Mouse (Mus musculus): ENCODE results near the gene Nox1. TPM values are rescaled to one million over a fixed set of nuclear protein-coding genes. Genes with fewer than 3 reads are reported as not detected.
A peak's percentile ranks its signal among the peaks of the same experiment; 100 is the strongest.

Gene Nox1
- polyA plus RNA-seq, 1 experiment from 2014 or later: 0.11 TPM

DNA sequence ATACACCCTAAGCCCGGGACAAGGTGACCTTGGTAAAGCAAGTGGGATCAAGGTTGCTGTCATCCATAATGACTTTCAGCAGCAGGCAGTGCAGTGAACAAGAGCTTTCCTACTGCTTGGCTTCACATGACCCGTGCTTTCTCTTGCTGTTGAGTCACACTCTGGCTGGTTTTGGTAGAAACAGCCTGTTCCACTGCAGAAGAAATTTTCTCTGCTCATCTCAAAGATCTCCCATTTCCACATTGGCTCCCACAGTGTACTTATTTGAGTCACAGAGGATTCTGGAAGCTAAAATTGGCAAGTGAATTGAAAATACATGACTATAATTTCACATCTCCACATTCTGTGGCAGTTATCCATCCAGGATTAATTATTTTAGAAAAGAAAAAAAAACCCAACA, 119.1 kb downstream of the Nox1 start:
- H3K9me3 ChIP-seq (replicated peaks; ENCODE audit: control insufficient read depth, low read length, poor library complexity, severe bottlenecking): no peaks in the 10 kb centered on the region
- no peak overlapping the region for H3K27ac ChIP-seq (ENCODE audit: low read length)
- no peaks in the 10 kb centered on the region for H3K36me3 ChIP-seq (ENCODE audit: control insufficient read depth, insufficient read depth, low read length)
- no peak overlapping the region for H3K4me2 ChIP-seq (ENCODE audit: low read length)
- ATAC-seq: no peak
- no peak overlapping the region for H3K9ac ChIP-seq (ENCODE audit: low read depth, low read length)
- WGBS: 74% methylated on average over 2 of the region's 2 CpGs
- no peaks in the 10 kb centered on the region for H3K27me3 ChIP-seq (ENCODE audit: control insufficient read depth, insufficient read depth, low read depth, low read length)
- H3K4me1 ChIP-seq (ENCODE audit: control insufficient read depth, insufficient read depth, low read length): no peaks in the 10 kb centered on the region
- H3K4me3 ChIP-seq (ENCODE audit: low read depth, low read length): no peak overlapping the region

DNA sequence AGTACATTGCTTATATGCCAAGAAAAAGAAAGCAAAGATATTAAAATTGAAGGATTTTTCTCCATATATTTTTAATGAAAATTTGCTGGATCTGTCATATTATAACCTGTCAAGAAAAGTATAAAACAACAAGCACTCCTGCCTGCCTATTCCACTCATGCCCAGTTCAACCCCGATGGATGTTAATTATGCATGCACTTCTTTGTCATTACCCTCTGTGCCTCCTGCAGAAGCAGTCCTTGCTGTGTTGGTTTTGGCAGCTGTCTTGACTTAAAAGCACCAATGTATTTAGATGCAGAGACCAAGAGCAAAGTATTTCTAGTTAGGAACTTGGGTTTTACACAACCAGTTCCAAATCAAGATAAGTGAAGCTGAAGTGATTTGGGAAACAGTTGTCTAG, 136.3 kb downstream of the Nox1 start:
- H3K27ac ChIP-seq (ENCODE audit: low read length): no peak overlapping the region
- ATAC-seq: no peak
- H3K9ac ChIP-seq (ENCODE audit: low read depth, low read length): no peak overlapping the region
- H3K36me3 ChIP-seq (ENCODE audit: control insufficient read depth, insufficient read depth, low read length): peaks cover 7% of the 10 kb centered on the region; the same call in 1 of the 2 replicates
- H3K27me3 ChIP-seq (ENCODE audit: control insufficient read depth, insufficient read depth, low read depth, low read length): no peaks in the 10 kb centered on the region
- no peak overlapping the region for H3K4me2 ChIP-seq (ENCODE audit: low read length)
- H3K9me3 ChIP-seq (replicated peaks; ENCODE audit: control insufficient read depth, low read length, poor library complexity, severe bottlenecking): no peaks in the 10 kb centered on the region
- H3K4me3 ChIP-seq (ENCODE audit: low read depth, low read length): no peak overlapping the region
- no peaks in the 10 kb centered on the region for H3K4me1 ChIP-seq (ENCODE audit: control insufficient read depth, insufficient read depth, low read length)
- 28% methylated on average over 1 of the region's 1 CpGs for whole genome bisulfite sequencing

DNA sequence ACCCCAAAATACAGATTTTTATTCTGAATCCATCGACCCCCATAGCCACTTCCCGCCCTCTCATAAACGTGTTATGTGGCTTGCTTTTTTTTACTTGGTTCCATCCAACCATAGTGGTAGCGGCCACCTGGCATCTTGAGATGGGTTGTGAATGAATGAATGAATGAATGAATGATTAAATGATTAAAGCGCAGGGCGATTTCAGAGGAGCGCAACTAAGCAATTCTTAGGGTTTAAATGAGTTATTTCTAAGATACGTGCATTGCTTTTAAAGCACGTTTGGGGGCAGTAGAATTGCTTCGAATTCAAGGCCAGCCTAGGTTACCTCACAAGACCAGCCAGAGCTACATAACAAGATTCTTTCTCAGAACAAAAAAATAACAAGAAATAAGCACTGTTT, 162.0 kb downstream of the Nox1 start:
- H3K9ac ChIP-seq (ENCODE audit: low read depth, low read length): peak overlapping the region; percentile 74
- no peaks in the 10 kb centered on the region; the same call in 1 of the 2 replicates for H3K4me1 ChIP-seq (ENCODE audit: control insufficient read depth, insufficient read depth, low read length)
- peak; percentile 16 for ATAC-seq
- no peaks in the 10 kb centered on the region for H3K36me3 ChIP-seq (ENCODE audit: control insufficient read depth, insufficient read depth, low read length)
- no peaks in the 10 kb centered on the region for H3K27me3 ChIP-seq (ENCODE audit: control insufficient read depth, insufficient read depth, low read depth, low read length)
- peak overlapping the region; percentile 58 for H3K4me3 ChIP-seq (ENCODE audit: low read depth, low read length)
- 25% methylated on average over 10 of the region's 10 CpGs for WGBS
- peak overlapping the region; percentile 88 for H3K27ac ChIP-seq (ENCODE audit: low read length)
- H3K4me2 ChIP-seq (ENCODE audit: low read length): peak overlapping the region; percentile 51
- H3K9me3 ChIP-seq (replicated peaks; ENCODE audit: control insufficient read depth, low read length, poor library complexity, severe bottlenecking): no peaks in the 10 kb centered on the region

DNA sequence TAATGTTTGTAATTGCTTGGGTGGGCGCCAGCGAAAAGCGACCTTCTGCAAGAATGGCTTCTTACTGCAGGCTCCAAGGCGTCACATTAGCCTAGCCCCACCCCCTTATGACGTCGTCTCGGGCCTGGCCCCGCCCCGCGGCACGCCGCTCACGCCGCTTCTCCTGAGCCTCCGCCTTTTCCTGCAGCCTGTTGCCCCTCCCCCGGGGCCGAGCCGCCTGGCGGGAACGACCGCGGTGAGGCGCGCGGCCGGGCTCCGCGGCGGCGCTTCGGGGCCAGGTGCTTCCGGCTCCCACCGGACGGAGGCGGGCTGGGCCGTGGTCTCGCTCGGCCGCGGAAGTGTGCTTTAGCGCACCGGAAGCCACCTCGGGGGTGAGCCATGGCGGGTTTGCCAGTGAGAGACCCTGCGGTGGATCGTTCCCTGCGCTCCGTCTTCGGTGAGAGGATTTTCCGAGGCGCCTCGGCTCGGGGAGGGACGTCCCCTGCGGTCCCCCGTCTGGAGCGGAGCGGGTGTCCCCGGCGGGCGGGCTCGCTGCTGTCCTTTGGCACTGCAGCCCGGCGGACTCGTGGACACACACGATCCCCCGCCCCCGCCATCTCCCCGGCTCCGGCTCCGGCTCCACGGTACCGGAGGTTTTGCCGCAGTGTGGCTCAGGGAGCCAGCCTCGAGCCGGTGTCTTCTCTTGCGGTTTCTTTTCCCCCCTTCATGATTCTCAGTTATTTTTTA, 162.6 kb downstream of the Nox1 start, which contains the start of gene Cstf2:
Gene Cstf2, plus strand, starts transcription at position 201 of the 726 bp plus-strand sequence.
- H3K27ac ChIP-seq (ENCODE audit: low read length): peak within 1 kb of the TSS; percentile 88
- H3K4me1 ChIP-seq (ENCODE audit: control insufficient read depth, insufficient read depth, low read length): no peaks in the 10 kb centered on the region; the same call in 1 of the 2 replicates
- ATAC-seq: peak; percentile 98
- 25% methylated on average over 70 of the region's 77 CpGs for WGBS
- no peaks in the 10 kb centered on the region for H3K9me3 ChIP-seq (replicated peaks; ENCODE audit: control insufficient read depth, low read length, poor library complexity, severe bottlenecking)
- H3K27me3 ChIP-seq (ENCODE audit: control insufficient read depth, insufficient read depth, low read depth, low read length): no peaks in the 10 kb centered on the region
- H3K9ac ChIP-seq (ENCODE audit: low read depth, low read length): peak within 1 kb of the TSS; percentile 74
- H3K4me2 ChIP-seq (ENCODE audit: low read length): peak within 1 kb of the TSS; percentile 51
- no peaks in the 10 kb centered on the region for H3K36me3 ChIP-seq (ENCODE audit: control insufficient read depth, insufficient read depth, low read length)
- H3K4me3 ChIP-seq (ENCODE audit: low read depth, low read length): peak within 1 kb of the TSS; percentile 58

DNA sequence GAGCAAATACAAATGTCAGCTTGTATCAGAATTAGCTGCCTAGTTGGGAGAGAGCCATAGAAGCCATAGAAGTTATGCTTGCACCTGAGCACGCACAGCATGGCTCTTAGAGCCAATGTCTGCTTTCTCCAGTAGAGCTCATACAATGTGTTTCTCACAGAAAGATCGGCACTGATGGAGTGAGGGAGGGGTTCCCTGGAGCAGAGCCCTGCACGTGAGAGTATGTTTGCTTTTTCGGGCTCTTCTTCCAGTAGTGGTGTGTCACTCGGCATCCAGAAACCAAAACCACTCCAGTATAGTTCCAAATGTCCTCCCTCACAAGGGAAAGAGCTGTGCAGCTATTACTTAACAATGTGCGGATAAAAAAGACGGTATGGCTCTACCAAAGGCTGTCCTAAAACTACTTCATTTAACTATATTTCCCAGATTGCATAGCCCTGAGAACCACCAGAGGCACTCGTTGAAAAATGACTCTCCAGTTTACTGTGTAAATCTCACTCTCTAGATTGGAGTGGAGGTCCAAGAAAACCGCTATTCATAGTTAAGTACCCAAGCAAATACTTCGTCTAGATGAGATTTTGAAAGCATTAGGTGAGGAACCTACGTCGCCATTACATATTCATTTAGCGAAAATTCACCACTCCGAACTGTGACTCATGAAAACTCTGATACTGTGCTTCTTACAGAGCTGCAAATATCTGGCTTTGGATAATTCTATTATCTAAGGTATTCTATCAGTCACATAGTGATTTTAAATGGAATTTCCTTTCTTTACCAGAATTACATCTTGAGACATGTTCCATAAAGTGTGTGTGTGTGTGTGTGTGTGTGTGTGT, 163.5 kb downstream of the Nox1 start:
- Histone ChIP-seq H3K9ac (ENCODE audit: low read depth, low read length) (no peak overlapping the region), H3K36me3 (ENCODE audit: control insufficient read depth, insufficient read depth, low read length) (no peaks in the 10 kb centered on the region), H3K4me3 (ENCODE audit: low read depth, low read length) (peak overlapping the region; percentile 58; the same call in 1 of the 2 replicates), H3K4me1 (ENCODE audit: control insufficient read depth, insufficient read depth, low read length) (no peaks in the 10 kb centered on the region; the same call in 1 of the 2 replicates), H3K9me3 (replicated peaks; ENCODE audit: control insufficient read depth, low read length, poor library complexity, severe bottlenecking) (no peaks in the 10 kb centered on the region), H3K27ac (ENCODE audit: low read length) (peak overlapping the region; percentile 88), H3K27me3 (ENCODE audit: control insufficient read depth, insufficient read depth, low read depth, low read length) (no peaks in the 10 kb centered on the region), H3K4me2 (ENCODE audit: low read length) (peak overlapping the region; percentile 34)
- ATAC-seq: peak; percentile 30
- WGBS: 69% methylated on average over 14 of the region's 14 CpGs

DNA sequence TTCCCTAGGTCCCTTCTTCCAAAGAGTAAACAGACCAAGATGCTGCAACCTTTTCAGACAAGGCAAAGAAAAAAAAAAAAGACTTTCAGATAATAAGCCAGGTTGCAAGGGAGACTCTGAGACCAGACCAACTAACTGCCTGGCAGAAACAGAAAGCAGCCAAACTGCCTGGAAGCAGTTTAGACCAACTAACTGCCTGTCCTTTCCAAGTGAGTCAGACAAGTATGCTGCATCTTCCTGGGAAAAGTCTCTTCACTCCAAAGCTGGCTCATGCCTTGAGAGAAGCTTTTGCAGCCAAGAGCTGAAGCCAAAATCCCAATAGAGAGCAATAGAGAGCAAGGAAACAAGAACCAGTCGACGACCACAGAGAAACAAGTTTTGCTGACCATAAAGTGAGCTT, 164.9 kb downstream of the Nox1 start:
- Histone ChIP-seq H3K27ac (ENCODE audit: low read length) (no peak overlapping the region), H3K9me3 (replicated peaks; ENCODE audit: control insufficient read depth, low read length, poor library complexity, severe bottlenecking) (no peaks in the 10 kb centered on the region), H3K36me3 (ENCODE audit: control insufficient read depth, insufficient read depth, low read length) (no peaks in the 10 kb centered on the region), H3K4me2 (ENCODE audit: low read length) (no peak overlapping the region), H3K9ac (ENCODE audit: low read depth, low read length) (no peak overlapping the region), H3K4me1 (ENCODE audit: control insufficient read depth, insufficient read depth, low read length) (no peaks in the 10 kb centered on the region; the same call in 1 of the 2 replicates), H3K27me3 (ENCODE audit: control insufficient read depth, insufficient read depth, low read depth, low read length) (no peaks in the 10 kb centered on the region), H3K4me3 (ENCODE audit: low read depth, low read length) (no peak overlapping the region)
- 96% methylated on average over 2 of the region's 2 CpGs for WGBS
- no peak for ATAC-seq

DNA sequence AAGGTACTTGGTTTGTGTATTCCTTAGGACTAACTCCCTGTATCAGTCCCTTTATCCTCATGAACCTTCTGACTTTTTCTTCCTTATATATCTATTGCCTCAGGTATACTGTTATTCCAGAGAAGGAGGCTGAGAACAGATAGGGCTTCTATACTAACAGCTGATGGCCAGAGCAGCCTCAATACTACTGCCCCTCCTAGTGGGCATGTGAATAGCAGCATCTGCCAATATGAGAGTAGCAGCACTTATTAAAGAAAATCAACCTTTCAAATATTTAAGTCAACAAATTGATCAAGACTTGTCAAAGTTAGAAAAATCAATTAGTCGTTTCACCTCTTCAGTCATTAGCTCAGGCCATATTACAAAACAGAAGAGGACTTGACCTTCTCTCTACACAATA, 172.8 kb downstream of the Nox1 start:
- 68% methylated on average over 1 of the region's 1 CpGs for WGBS
- no peaks in the 10 kb centered on the region for H3K36me3 ChIP-seq (ENCODE audit: control insufficient read depth, insufficient read depth, low read length)

More for the DNA sequence above, 172.8 kb downstream of the Nox1 start:
- Histone ChIP-seq H3K4me1 (ENCODE audit: control insufficient read depth, insufficient read depth, low read length) (no peaks in the 10 kb centered on the region), H3K9ac (ENCODE audit: low read depth, low read length) (no peak overlapping the region), H3K27ac (ENCODE audit: low read length) (no peak overlapping the region), H3K27me3 (ENCODE audit: control insufficient read depth, insufficient read depth, low read depth, low read length) (no peaks in the 10 kb centered on the region), H3K4me2 (ENCODE audit: low read length) (no peak overlapping the region), H3K9me3 (replicated peaks; ENCODE audit: control insufficient read depth, low read length, poor library complexity, severe bottlenecking) (no peaks in the 10 kb centered on the region), H3K4me3 (ENCODE audit: low read depth, low read length) (no peak overlapping the region)
- ATAC-seq: no peak

All from midbrain, embryonic 16.5 days (tissue).